Mouse (Mus musculus): ENCODE data around the gene Pkp3.

Pkp3 gene

GRCm38 (mm10) chr7:141077841-141078240 lies at the start of gene Pkp3:
Gene Pkp3, plus strand, starts transcription at chr7:141078218.
- no peak for TF ChIP-seq GATA4 (IDR thresholded peaks at IDR 0.05; ENCODE audit: insufficient replicate concordance, low read length)

- no peak for TF ChIP-seq GATA4 (IDR thresholded peaks at IDR 0.05; ENCODE audit: insufficient replicate concordance, low read length)
Observed at GRCm38 (mm10) chr7:141028831-141029230, 49.2 kb upstream of the Pkp3 start, which contains the start of gene Gm17387. Gene Gm17387, plus strand, starts transcription at chr7:141029131.

GRCm38 (mm10) chr7:141030390-141030789 lies 47.6 kb upstream of the Pkp3 start:
- TF ChIP-seq GATA4 (IDR thresholded peaks at IDR 0.05; ENCODE audit: insufficient replicate concordance, low read length) = no peak

- no peak for TF ChIP-seq GATA4 (IDR thresholded peaks at IDR 0.05; ENCODE audit: insufficient replicate concordance, low read length)
Observed at GRCm38 (mm10) chr7:141032458-141033167, 45.4 kb upstream of the Pkp3 start.

GRCm38 (mm10) chr7:141038090-141039032 lies 39.7 kb upstream of the Pkp3 start:
- no peak for TF ChIP-seq GATA4 (IDR thresholded peaks at IDR 0.05; ENCODE audit: insufficient replicate concordance, low read length)

- no peak for TF ChIP-seq GATA4 (IDR thresholded peaks at IDR 0.05; ENCODE audit: insufficient replicate concordance, low read length)
Observed at GRCm38 (mm10) chr7:141039386-141040107, 38.5 kb upstream of the Pkp3 start.

- no peak for TF ChIP-seq GATA4 (IDR thresholded peaks at IDR 0.05; ENCODE audit: insufficient replicate concordance, low read length)
Observed at GRCm38 (mm10) chr7:141040867-141041606, 37.0 kb upstream of the Pkp3 start.

- TF ChIP-seq GATA4 (IDR thresholded peaks at IDR 0.05; ENCODE audit: insufficient replicate concordance, low read length) = no peak
Observed at GRCm38 (mm10) chr7:141041661-141042060, 36.4 kb upstream of the Pkp3 start.

- TF ChIP-seq GATA4 (IDR thresholded peaks at IDR 0.05; ENCODE audit: insufficient replicate concordance, low read length) = no peak
Observed at GRCm38 (mm10) chr7:141042539-141042938, 35.5 kb upstream of the Pkp3 start.

GRCm38 (mm10) chr7:141046931-141047580 lies 31.0 kb upstream of the Pkp3 start:
- no peak for TF ChIP-seq GATA4 (IDR thresholded peaks at IDR 0.05; ENCODE audit: insufficient replicate concordance, low read length)

- TF ChIP-seq GATA4 (IDR thresholded peaks at IDR 0.05; ENCODE audit: insufficient replicate concordance, low read length) = no peak; the same call in 1 of the 2 replicates
Observed at GRCm38 (mm10) chr7:141047581-141048225, 30.3 kb upstream of the Pkp3 start.

- peak; percentile 61; the same call in 1 of the 2 replicates for TF ChIP-seq GATA4 (IDR thresholded peaks at IDR 0.05; ENCODE audit: insufficient replicate concordance, low read length)
Observed at GRCm38 (mm10) chr7:141048226-141049218, 29.5 kb upstream of the Pkp3 start.
